Mouse (Mus musculus) lung, embryonic 15.5 days (tissue): Measurements from ENCODE around the gene Clmp. TPM values are rescaled to one million over a fixed set of nuclear protein-coding genes. Genes with fewer than 3 reads are reported as not detected.

Experiments used
- ATAC-seq: fragments of 200-750 bp; cut with Nextera tagmentation; 2 replicates; pipeline ENCODE4 v1.8.0; 2017; ENCODE audit warnings: moderate number of reproducible peaks, borderline replicate concordance; ENCODE audit not compliant: low FRiP score, low TSS enrichment; ENCODE audit errors: extremely low read depth
- H3K27ac ChIP-seq: fragments of 300-500 bp; sonication (generic); 2 replicates; pipeline ENCODE4 v1.5.1; 2015; ENCODE audit warnings: moderate library complexity, mild to moderate bottlenecking, inconsistent platforms
- H3K27me3 ChIP-seq: fragments of 300-500 bp; sonication (generic); 2 replicates; pipeline ENCODE4 v1.6.1; 2015; ENCODE audit warnings: inconsistent platforms
- H3K36me3 ChIP-seq: fragments of 300-500 bp; sonication (generic); 2 replicates; pipeline ENCODE4 v1.6.1; 2015; ENCODE audit warnings: inconsistent platforms
- H3K4me1 ChIP-seq: fragments of 300-500 bp; sonication (generic); 2 replicates; pipeline ENCODE4 v1.6.1; 2015; ENCODE audit warnings: inconsistent platforms
- H3K4me2 ChIP-seq: fragments of 300-500 bp; sonication (generic); 2 replicates; pipeline ENCODE4 v1.6.1; 2015; ENCODE audit warnings: inconsistent platforms, mild to moderate bottlenecking, moderate library complexity
- H3K4me3 ChIP-seq: fragments of 300-500 bp; sonication (generic); 2 replicates; pipeline ENCODE4 v1.5.1; 2015; ENCODE audit warnings: mild to moderate bottlenecking, inconsistent platforms
- H3K9ac ChIP-seq: fragments of 300-500 bp; sonication (generic); 2 replicates; pipeline ENCODE4 v1.6.1; 2015; ENCODE audit warnings: inconsistent platforms
- H3K9me3 ChIP-seq: fragments of 300-500 bp; sonication (generic); 2 replicates; pipeline ENCODE4 v1.6.1; 2016; ENCODE audit warnings: inconsistent platforms
- WGBS: fragments of 180-500 bp; shearing (Covaris S2); methylation state at CpG from one replicate; pipeline ENCODE4 v1.1.7; 2015; 5-methylcytosine and 5-hydroxymethylcytosine counted together
- polyA plus RNA-seq: library from polyadenylated mRNA; unstranded; fragments of >200 nt; fragmentation: Nextera tagmentation; extraction: Ambion mirVana; gene quantifications from 2 replicates; pipeline ENCODE4 v1.2.1, GENCODE M21; 2015

The Clmp gene
- polyA plus RNA-seq, 1 experiment from 2014 or later, result 11.7 TPM

DNA sequence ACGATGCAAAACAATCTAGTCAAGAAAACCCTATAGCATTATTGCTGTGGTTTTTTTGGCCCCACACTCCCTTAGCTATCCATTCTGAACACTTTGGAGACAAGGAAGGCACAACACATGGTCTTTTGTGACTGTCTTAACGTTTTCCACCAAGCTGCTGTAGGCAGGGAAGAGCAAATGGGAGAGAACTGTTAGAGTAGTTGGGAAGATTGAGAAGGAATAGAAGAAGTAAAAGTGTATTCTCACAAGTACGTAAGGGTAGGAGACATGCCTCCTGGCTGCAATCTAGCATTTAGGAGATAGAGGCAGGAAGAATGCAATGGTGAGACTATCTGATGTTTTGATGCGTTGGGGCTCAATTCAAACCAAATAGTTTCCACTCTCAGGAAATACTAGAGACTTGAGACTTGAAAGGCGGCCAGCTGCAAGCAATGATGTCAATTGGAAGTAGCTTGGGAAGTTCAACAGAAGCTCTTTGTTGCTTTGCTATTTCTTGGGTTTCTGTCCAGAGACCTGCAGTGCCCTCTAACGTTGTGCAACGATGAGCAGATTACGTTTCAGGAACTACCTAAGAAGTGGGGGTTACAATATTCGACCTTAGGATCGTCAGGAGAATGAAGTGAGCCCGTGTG, 121.6 kb downstream of the Clmp start:
- H3K9ac ChIP-seq, result no peak overlapping the region
- 11% methylated on average over 11 of the region's 11 CpGs for WGBS

DNA sequence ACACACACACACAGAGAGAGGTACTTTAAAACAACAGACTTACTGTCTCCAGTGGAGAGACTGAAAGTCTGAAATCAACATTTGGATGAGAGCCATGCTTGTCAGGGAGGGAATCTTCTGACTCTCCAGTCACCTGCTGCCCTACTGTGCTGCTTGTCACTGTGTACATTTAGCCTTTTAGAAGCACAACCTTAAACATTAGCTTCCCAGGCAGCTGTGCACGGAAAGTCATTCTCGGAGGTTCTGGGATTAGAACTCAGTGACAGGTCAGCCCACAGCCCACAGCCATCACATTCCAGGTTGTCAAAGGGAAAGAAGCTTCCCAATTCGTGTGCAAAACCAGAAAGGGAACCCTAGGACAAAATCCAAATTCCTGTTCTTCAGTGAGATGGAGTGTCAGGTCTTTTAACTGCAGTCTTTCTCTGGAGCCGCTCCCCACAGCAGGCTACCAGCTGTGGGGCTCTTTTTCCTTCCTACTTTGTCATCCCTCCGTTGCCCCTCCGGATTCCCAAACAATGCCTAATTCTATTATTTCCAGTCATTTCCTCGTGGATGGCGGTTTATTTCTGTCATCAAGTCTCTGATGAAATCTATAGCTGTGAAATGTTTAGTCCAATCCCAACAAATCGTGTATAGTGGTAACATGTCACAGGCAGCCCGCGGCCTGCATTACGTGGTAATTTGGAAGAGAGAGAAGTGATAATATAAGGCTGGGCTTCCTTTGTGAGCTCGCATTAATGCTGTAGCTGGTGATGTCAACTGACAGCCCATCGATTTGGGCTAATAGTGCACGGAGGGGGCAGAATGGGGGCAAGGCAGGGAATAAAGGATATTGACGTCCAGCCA, 122.5 kb downstream of the Clmp start:
- Histone ChIP-seq H3K4me1 (peaks cover 42% of the 10 kb centered on the region), H3K27me3 (no peaks in the 10 kb centered on the region), H3K27ac (peak overlapping the region; percentile 62), H3K9me3 (no peaks in the 10 kb centered on the region), H3K36me3 (peaks cover 38% of the 10 kb centered on the region), H3K4me2 (no peak overlapping the region), H3K4me3 (no peak overlapping the region), H3K9ac (no peak overlapping the region)
- WGBS, result 16% methylated on average over 16 of the region's 16 CpGs
- ATAC-seq, result 0 out of 2 replicates have a peak, but pooled peaks have one; percentile 16

More for the DNA sequence above, 121.6 kb downstream of the Clmp start:
- Histone ChIP-seq H3K4me3 (no peak overlapping the region), H3K27ac (peak overlapping the region; percentile 62), H3K36me3 (peaks cover 38% of the 10 kb centered on the region), H3K4me2 (no peak overlapping the region), H3K4me1 (peaks cover 42% of the 10 kb centered on the region), H3K9me3 (no peaks in the 10 kb centered on the region), H3K27me3 (no peaks in the 10 kb centered on the region)
- 0 out of 2 replicates have a peak, but pooled peaks have one; percentile 20 for ATAC-seq

DNA sequence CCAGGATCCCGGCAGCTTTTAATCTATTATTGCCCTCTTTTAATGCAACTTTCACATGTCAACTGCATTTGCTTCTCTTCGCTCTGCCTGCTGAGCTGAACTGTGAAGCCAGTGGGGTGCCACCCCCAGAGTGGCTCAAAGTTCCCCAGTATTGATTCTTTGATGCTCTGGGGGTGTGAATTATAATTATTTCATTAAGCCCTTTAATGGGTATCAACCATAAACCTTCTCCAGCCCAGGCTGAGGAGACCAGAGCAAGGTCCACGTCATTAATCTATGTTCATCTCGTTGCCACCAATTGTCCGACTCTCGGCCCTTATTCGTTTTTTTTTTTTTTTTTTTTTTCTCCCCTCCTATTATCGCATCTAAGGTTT, 123.1 kb downstream of the Clmp start:
- Histone ChIP-seq H3K4me2 (no peak overlapping the region), H3K4me1 (peaks cover 35% of the 10 kb centered on the region), H3K9me3 (no peaks in the 10 kb centered on the region), H3K4me3 (no peak overlapping the region), H3K36me3 (peaks cover 32% of the 10 kb centered on the region), H3K9ac (no peak overlapping the region), H3K27ac (peak overlapping the region; percentile 62; the same call in 1 of the 2 replicates), H3K27me3 (no peaks in the 10 kb centered on the region)
- WGBS, result 51% methylated on average over 8 of the region's 8 CpGs
- ATAC-seq, result no peak

- Histone ChIP-seq H3K4me2 (no peak overlapping the region), H3K4me3 (no peak overlapping the region), H3K9me3 (no peaks in the 10 kb centered on the region), H3K9ac (no peak overlapping the region), H3K27ac (no peak overlapping the region), H3K27me3 (no peaks in the 10 kb centered on the region), H3K36me3 (peaks cover 4% of the 10 kb centered on the region; the same call in 1 of the 2 replicates), H3K4me1 (peaks cover 11% of the 10 kb centered on the region)
- 56% methylated on average over 2 of the region's 2 CpGs for WGBS
- no peak for ATAC-seq
Measured at GRCm38 (mm10) chr9:40811860-40812259, 126.1 kb downstream of the Clmp start.

- WGBS, result 82% methylated on average over 7 of the region's 7 CpGs
- H3K4me2 ChIP-seq, result no peak overlapping the region
- no peaks in the 10 kb centered on the region for H3K27me3 ChIP-seq
- ATAC-seq, result no peak
- H3K9ac ChIP-seq, result no peak overlapping the region
- 0 out of 2 replicates have a peak, but pooled peaks cover 3% of the 10 kb centered on the region for H3K36me3 ChIP-seq
- no peak overlapping the region for H3K27ac ChIP-seq
- no peaks in the 10 kb centered on the region for H3K4me1 ChIP-seq
- H3K4me3 ChIP-seq, result no peak overlapping the region
- H3K9me3 ChIP-seq, result no peaks in the 10 kb centered on the region
Measured at GRCm38 (mm10) chr9:40814060-40814459, 128.3 kb downstream of the Clmp start.

- no peak overlapping the region for H3K27ac ChIP-seq
- peaks cover 9% of the 10 kb centered on the region; the same call in 1 of the 2 replicates for H3K4me1 ChIP-seq
- 71% methylated on average over 5 of the region's 5 CpGs for WGBS
- no peaks in the 10 kb centered on the region for H3K9me3 ChIP-seq
- no peaks in the 10 kb centered on the region for H3K27me3 ChIP-seq
- no peak for ATAC-seq
- no peak overlapping the region for H3K4me3 ChIP-seq
- 0 out of 2 replicates have a peak, but pooled peaks cover 3% of the 10 kb centered on the region for H3K36me3 ChIP-seq
- H3K9ac ChIP-seq, result no peak overlapping the region
- H3K4me2 ChIP-seq, result no peak overlapping the region
Measured at GRCm38 (mm10) chr9:40817325-40818028, 131.7 kb downstream of the Clmp start.

- ATAC-seq, result no peak
- H3K36me3 ChIP-seq, result no peaks in the 10 kb centered on the region
- H3K9me3 ChIP-seq, result no peaks in the 10 kb centered on the region
- 46% methylated on average over 6 of the region's 6 CpGs for WGBS
- H3K4me3 ChIP-seq, result no peak overlapping the region
- H3K9ac ChIP-seq, result no peak overlapping the region
- peaks cover 9% of the 10 kb centered on the region; the same call in 1 of the 2 replicates for H3K4me1 ChIP-seq
- H3K4me2 ChIP-seq, result no peak overlapping the region
- H3K27ac ChIP-seq, result no peak overlapping the region
- H3K27me3 ChIP-seq, result no peaks in the 10 kb centered on the region
Measured at GRCm38 (mm10) chr9:40825601-40826000, 139.8 kb downstream of the Clmp start.

- no peaks in the 10 kb centered on the region for H3K9me3 ChIP-seq
- no peaks in the 10 kb centered on the region for H3K4me1 ChIP-seq
- H3K27ac ChIP-seq, result no peak overlapping the region
- no peak overlapping the region for H3K4me2 ChIP-seq
- no peak overlapping the region for H3K9ac ChIP-seq
- no peak for ATAC-seq
- no peak overlapping the region for H3K4me3 ChIP-seq
- no peaks in the 10 kb centered on the region for H3K27me3 ChIP-seq
- WGBS, result 82% methylated on average over 4 of the region's 4 CpGs
- H3K36me3 ChIP-seq, result no peaks in the 10 kb centered on the region
Measured at GRCm38 (mm10) chr9:40827366-40827765, 141.6 kb downstream of the Clmp start.

DNA sequence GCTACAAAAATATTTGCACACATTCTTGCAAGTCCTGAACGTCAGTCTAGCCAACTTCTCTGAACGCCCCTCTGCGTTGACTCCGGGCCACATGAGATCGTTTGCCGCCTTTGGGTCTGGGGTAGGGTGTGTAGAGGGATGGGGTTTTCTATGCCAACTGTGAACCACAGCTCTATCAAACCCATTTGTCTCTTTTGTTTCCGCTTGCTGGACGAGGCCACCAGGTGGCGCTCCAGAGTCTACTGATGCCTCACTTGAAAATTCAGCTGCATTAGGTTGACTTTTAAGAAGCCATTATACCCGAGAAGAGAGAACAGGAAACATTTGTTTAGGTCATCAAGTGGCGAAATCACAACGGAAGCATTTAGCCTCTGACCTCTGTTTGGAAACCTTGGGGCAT, 148.8 kb downstream of the Clmp start:
- Histone ChIP-seq H3K9ac (no peak overlapping the region), H3K4me1 (no peaks in the 10 kb centered on the region; the same call in 1 of the 2 replicates), H3K4me3 (no peak overlapping the region), H3K27ac (no peak overlapping the region), H3K9me3 (no peaks in the 10 kb centered on the region), H3K4me2 (no peak overlapping the region), H3K27me3 (no peaks in the 10 kb centered on the region), H3K36me3 (no peaks in the 10 kb centered on the region)
- no peak for ATAC-seq
- WGBS, result 3% methylated on average over 12 of the region's 12 CpGs
